Mouse (Mus musculus) midbrain, postnatal 0 days (tissue): ENCODE data around the gene Men1. TPM values are rescaled to one million over a fixed set of nuclear protein-coding genes. Genes with fewer than 3 reads are reported as not detected.
A peak's percentile ranks its signal among the peaks of the same experiment; 100 is the strongest.

Experiments used
- ATAC-seq: fragments of 200-750 bp; cut with Nextera tagmentation; 2 replicates; pipeline ENCODE4 v1.8.0; 2017; ENCODE audit warnings: moderate number of reproducible peaks, mild to moderate bottlenecking, moderate TSS enrichment, moderate library complexity; ENCODE audit not compliant: low FRiP score
- DNase-seq: peaks from one replicate; pipeline ENCODE4 v3.0.0-alpha.2; 2015; ENCODE audit warnings: low spot score
- H3K27ac ChIP-seq: fragments of 300-500 bp; sonication (generic); 2 replicates; pipeline ENCODE4 v1.5.1; 2014; ENCODE audit warnings: low read depth, mild to moderate bottlenecking, low read length, mixed read lengths
- H3K27me3 ChIP-seq: fragments of 300-500 bp; sonication (generic); 2 replicates; pipeline ENCODE4 v1.6.1; 2014; ENCODE audit warnings: low read length, control low read depth, mixed read lengths; ENCODE audit not compliant: insufficient read depth
- H3K36me3 ChIP-seq: fragments of 300-500 bp; sonication (generic); 2 replicates; pipeline ENCODE4 v1.6.1; 2014; ENCODE audit warnings: low read length, control low read depth, mixed read lengths; ENCODE audit not compliant: insufficient read depth
- H3K4me1 ChIP-seq: fragments of 300-500 bp; sonication (generic); 2 replicates; pipeline ENCODE4 v1.6.1; 2014; ENCODE audit warnings: mild to moderate bottlenecking, control low read depth, antibody characterized with exemption, low read length, mixed read lengths; ENCODE audit not compliant: insufficient read depth
- H3K4me2 ChIP-seq: fragments of 300-500 bp; sonication (generic); 2 replicates; pipeline ENCODE4 v1.6.1; 2014; ENCODE audit warnings: low read depth, mild to moderate bottlenecking, low read length, mixed read lengths; ENCODE audit not compliant: poor library complexity, severe bottlenecking
- H3K4me3 ChIP-seq: fragments of 300-500 bp; sonication (generic); 2 replicates; pipeline ENCODE4 v1.5.1; 2014; ENCODE audit warnings: low read depth, mild to moderate bottlenecking, low read length, moderate library complexity
- H3K9ac ChIP-seq: fragments of 300-500 bp; sonication (generic); replicated peaks from 2 replicates; pipeline ENCODE4 v1.6.1; 2014; ENCODE audit warnings: mild to moderate bottlenecking, low read length, moderate library complexity, mixed read lengths; ENCODE audit not compliant: poor library complexity, severe bottlenecking
- H3K9me3 ChIP-seq: fragments of 300-500 bp; sonication (generic); 2 replicates; pipeline ENCODE4 v1.6.1; 2016; ENCODE audit warnings: low read length, control low read depth
- CTCF ChIP-seq: IDR thresholded peaks from 2 replicates; pipeline ENCODE4 v1.5.1; 2016; ENCODE audit warnings: antibody characterized with exemption, mild to moderate bottlenecking
- WGBS: fragments of 180-500 bp; shearing (Covaris S2); extraction: QIAGEN DNeasy Blood & Tissue Kit; methylation state at CpG from one replicate; pipeline ENCODE4 v1.1.7; 2014; 5-methylcytosine and 5-hydroxymethylcytosine counted together
- polyA plus RNA-seq: library from polyadenylated mRNA; unstranded; fragments of >200 nt; fragmentation: Nextera tagmentation; extraction: Ambion mirVana; gene quantifications from 2 replicates; pipeline ENCODE4 v1.2.1, GENCODE M21; 2015
- total RNA-seq: library from RNA; depleted of rRNA; stranded (reverse); fragments of >200 nt; gene quantifications from 2 replicates; pipeline ENCODE4 v1.2.3, GENCODE M21; 2014

Gene Men1
- total and polyA plus RNA-seq, 2 experiments from 2014 or later: 56.8 to 85.6 TPM

- ATAC-seq: no peak
- Histone ChIP-seq H3K36me3 (peaks cover 32% of the 10 kb centered on the region; the same call in 1 of the 2 replicates), H3K27me3 (no peaks in the 10 kb centered on the region), H3K27ac (peak overlapping the region; percentile 100), H3K9ac (peak overlapping the region; percentile 98), H3K4me1 (peaks cover 5% of the 10 kb centered on the region), H3K4me2 (peak overlapping the region; percentile 90), H3K4me3 (peak overlapping the region; percentile 100), H3K9me3 (no peaks in the 10 kb centered on the region)
- under 1% methylated on average over 55 of the region's 55 CpGs for WGBS
- peak; percentile 94 for DNase-seq
- TF ChIP-seq CTCF: no peak
These were observed 29.5 kb downstream of the Men1 start for GRCm38 (mm10) chr19:6364317-6364725.

- H3K4me1 ChIP-seq: peaks cover 5% of the 10 kb centered on the region
- TF ChIP-seq CTCF: no peak
- no peaks in the 10 kb centered on the region for H3K9me3 ChIP-seq
- WGBS: 3% methylated on average over 2 of the region's 2 CpGs
- H3K27ac ChIP-seq: no peak overlapping the region
- peak overlapping the region; percentile 98 for H3K9ac ChIP-seq
- H3K4me3 ChIP-seq: peak overlapping the region; percentile 100
- ATAC-seq: no peak
- no peaks in the 10 kb centered on the region for H3K27me3 ChIP-seq
- peaks cover 32% of the 10 kb centered on the region; the same call in 1 of the 2 replicates for H3K36me3 ChIP-seq
- DNase-seq: no peak
- peak overlapping the region; percentile 90 for H3K4me2 ChIP-seq
These were observed 30.1 kb downstream of the Men1 start for GRCm38 (mm10) chr19:6364842-6365241.

GRCm38 (mm10) chr19:6370175-6370574 is 35.4 kb downstream of the Men1 start:
- H3K4me1 ChIP-seq: no peaks in the 10 kb centered on the region
- H3K9ac ChIP-seq: no peak overlapping the region
- no peaks in the 10 kb centered on the region for H3K9me3 ChIP-seq
- no peak for TF ChIP-seq CTCF
- no peak overlapping the region for H3K4me3 ChIP-seq
- 95% methylated on average over 2 of the region's 2 CpGs for WGBS
- DNase-seq (no peak), ATAC-seq (no peak)
- no peak overlapping the region for H3K4me2 ChIP-seq
- no peaks in the 10 kb centered on the region for H3K27me3 ChIP-seq
- H3K27ac ChIP-seq: no peak overlapping the region
- peaks cover 77% of the 10 kb centered on the region for H3K36me3 ChIP-seq

- Histone ChIP-seq H3K4me2 (no peak overlapping the region), H3K4me3 (no peak overlapping the region), H3K27me3 (no peaks in the 10 kb centered on the region), H3K27ac (no peak overlapping the region), H3K9ac (no peak overlapping the region), H3K9me3 (no peaks in the 10 kb centered on the region), H3K4me1 (no peaks in the 10 kb centered on the region), H3K36me3 (peaks cover 79% of the 10 kb centered on the region)
- TF ChIP-seq CTCF: no peak
- 96% methylated on average over 3 of the region's 3 CpGs for WGBS
- DNase-seq: no peak
- no peak for ATAC-seq
These were observed 37.7 kb downstream of the Men1 start for GRCm38 (mm10) chr19:6372433-6372832.

GRCm38 (mm10) chr19:6373539-6374400 is 39.0 kb downstream of the Men1 start:
- peak; percentile 77 for TF ChIP-seq CTCF
- Histone ChIP-seq H3K36me3 (peaks cover 74% of the 10 kb centered on the region), H3K9ac (no peak overlapping the region), H3K27me3 (no peaks in the 10 kb centered on the region), H3K9me3 (no peaks in the 10 kb centered on the region), H3K4me2 (no peak overlapping the region), H3K27ac (no peak overlapping the region), H3K4me3 (no peak overlapping the region), H3K4me1 (no peaks in the 10 kb centered on the region)
- ATAC-seq (peak; percentile 29; the same call in 1 of the 2 replicates), DNase-seq (peak; percentile 88)
- 63% methylated on average over 12 of the region's 12 CpGs for WGBS

- ATAC-seq (no peak), DNase-seq (no peak)
- no peaks in the 10 kb centered on the region for H3K27me3 ChIP-seq
- no peak overlapping the region for H3K27ac ChIP-seq
- H3K9ac ChIP-seq: no peak overlapping the region
- H3K36me3 ChIP-seq: peaks cover 71% of the 10 kb centered on the region
- no peaks in the 10 kb centered on the region for H3K4me1 ChIP-seq
- no peak for TF ChIP-seq CTCF
- 97% methylated on average over 10 of the region's 10 CpGs for WGBS
- no peak overlapping the region for H3K4me2 ChIP-seq
- H3K9me3 ChIP-seq: no peaks in the 10 kb centered on the region
- H3K4me3 ChIP-seq: no peak overlapping the region
These were observed 39.8 kb downstream of the Men1 start for GRCm38 (mm10) chr19:6374571-6374970.
